Mouse (Mus musculus) limb, embryonic 11.5 days (tissue): ENCODE results near the gene Psma6. TPM values are rescaled to one million over a fixed set of nuclear protein-coding genes. Genes with fewer than 3 reads are reported as not detected.

Experiments
- ATAC-seq: fragments of 200-750 bp; cut with Nextera tagmentation; 2 replicates; pipeline ENCODE4 v1.8.0; 2017; ENCODE audit warnings: low read depth; ENCODE audit not compliant: insufficient number of reproducible peaks, low FRiP score, low TSS enrichment
- DNase-seq: peaks from one replicate; pipeline ENCODE4 v3.0.0-alpha.2; 2015; ENCODE audit warnings: low spot score
- H3K27ac ChIP-seq: fragments of 300-500 bp; sonication (generic); replicated peaks from 2 replicates; pipeline ENCODE4 v1.5.1; 2014; ENCODE audit warnings: low read depth, mild to moderate bottlenecking, low read length
- H3K27me3 ChIP-seq: fragments of 300-500 bp; sonication (generic); 2 replicates; pipeline ENCODE4 v1.6.1; 2014; ENCODE audit warnings: mild to moderate bottlenecking, low read length, mixed read lengths; ENCODE audit not compliant: control insufficient read depth, insufficient read depth
- H3K36me3 ChIP-seq: fragments of 300-500 bp; sonication (generic); 2 replicates; pipeline ENCODE4 v1.6.1; 2014; ENCODE audit warnings: mild to moderate bottlenecking, low read length, moderate library complexity, mixed read lengths; ENCODE audit not compliant: control insufficient read depth, insufficient read depth
- H3K4me1 ChIP-seq: fragments of 300-500 bp; sonication (generic); 2 replicates; pipeline ENCODE4 v1.6.1; 2014; ENCODE audit warnings: low read length, mixed read lengths; ENCODE audit not compliant: control insufficient read depth, insufficient read depth
- H3K4me2 ChIP-seq: fragments of 300-500 bp; sonication (generic); 2 replicates; pipeline ENCODE4 v1.6.1; 2014; ENCODE audit warnings: low read depth, mild to moderate bottlenecking, moderate library complexity; ENCODE audit not compliant: severe bottlenecking
- H3K4me3 ChIP-seq: fragments of 300-500 bp; sonication (generic); 2 replicates; pipeline ENCODE4 v1.5.1; 2014; ENCODE audit warnings: low read depth, low read length
- H3K9ac ChIP-seq: fragments of 300-500 bp; sonication (generic); 2 replicates; pipeline ENCODE4 v1.6.1; 2014; ENCODE audit warnings: mild to moderate bottlenecking, low read length
- H3K9me3 ChIP-seq: fragments of 300-500 bp; sonication (generic); 2 replicates; pipeline ENCODE4 v1.6.1; 2016; ENCODE audit warnings: low read length; ENCODE audit not compliant: control insufficient read depth
- WGBS: fragments of 180-500 bp; shearing (Covaris S2); extraction: QIAGEN DNeasy Blood & Tissue Kit; methylation state at CpG from one replicate; pipeline ENCODE4 v1.1.7; 2014; 5-methylcytosine and 5-hydroxymethylcytosine counted together
- polyA plus RNA-seq: library from polyadenylated mRNA; unstranded; fragments of >200 nt; fragmentation: Nextera tagmentation; extraction: Ambion mirVana; gene quantifications from 2 replicates; pipeline ENCODE4 v1.2.1, GENCODE M21; 2014

The Psma6 gene
- polyA plus RNA-seq, 1 experiment from 2014 or later = 499 TPM

GRCm38 (mm10) chr12:55365083-55365482, 18.9 kb upstream of the Psma6 start:
- WGBS = 93% methylated on average over 2 of the region's 2 CpGs
- Histone ChIP-seq H3K9ac (no peak overlapping the region), H3K4me3 (no peak overlapping the region), H3K4me1 (no peaks in the 10 kb centered on the region), H3K27ac (no peak overlapping the region), H3K9me3 (no peaks in the 10 kb centered on the region), H3K27me3 (no peaks in the 10 kb centered on the region), H3K4me2 (no peak overlapping the region), H3K36me3 (no peaks in the 10 kb centered on the region; the same call in 1 of the 2 replicates)
- DNase-seq (no peak), ATAC-seq (no peak)

GRCm38 (mm10) chr12:55372424-55373055, 11.5 kb upstream of the Psma6 start:
- WGBS = 91% methylated on average over 3 of the region's 3 CpGs
- Histone ChIP-seq H3K4me1 (no peaks in the 10 kb centered on the region), H3K27ac (no peak overlapping the region), H3K36me3 (no peaks in the 10 kb centered on the region), H3K9ac (no peak overlapping the region), H3K9me3 (no peaks in the 10 kb centered on the region), H3K4me3 (no peak overlapping the region), H3K27me3 (no peaks in the 10 kb centered on the region), H3K4me2 (no peak overlapping the region)
- DNase-seq (no peak), ATAC-seq (no peak)

- DNase-seq = no peak
- no peak overlapping the region for H3K9ac ChIP-seq
- 88% methylated on average over 16 of the region's 16 CpGs for WGBS
These were observed 6.9 kb upstream of the Psma6 start for GRCm38 (mm10) chr12:55376956-55377609.

GRCm38 (mm10) chr12:55377610-55377980, 6.4 kb upstream of the Psma6 start:
- H3K27ac ChIP-seq = no peak overlapping the region
- no peak for DNase-seq

More at GRCm38 (mm10) chr12:55376956-55377609, 6.9 kb upstream of the Psma6 start:
- Histone ChIP-seq H3K4me2 (no peak overlapping the region), H3K27ac (no peak overlapping the region), H3K27me3 (no peaks in the 10 kb centered on the region), H3K4me3 (no peak overlapping the region), H3K36me3 (no peaks in the 10 kb centered on the region), H3K4me1 (no peaks in the 10 kb centered on the region), H3K9me3 (no peaks in the 10 kb centered on the region)
- no peak for ATAC-seq

GRCm38 (mm10) chr12:55384826-55385225, 804 bp downstream of the Psma6 start:
- no peak for ATAC-seq
- Histone ChIP-seq H3K4me2 (no peak overlapping the region), H3K4me3 (no peak overlapping the region), H3K36me3 (no peaks in the 10 kb centered on the region), H3K27me3 (no peaks in the 10 kb centered on the region), H3K9ac (no peak overlapping the region), H3K4me1 (no peaks in the 10 kb centered on the region), H3K9me3 (no peaks in the 10 kb centered on the region), H3K27ac (no peak overlapping the region)
- WGBS = 82% methylated on average over 3 of the region's 3 CpGs
- no peak for DNase-seq

More at GRCm38 (mm10) chr12:55377610-55377980, 6.4 kb upstream of the Psma6 start:
- Histone ChIP-seq H3K4me3 (no peak overlapping the region), H3K36me3 (no peaks in the 10 kb centered on the region), H3K4me2 (no peak overlapping the region), H3K27me3 (no peaks in the 10 kb centered on the region), H3K4me1 (no peaks in the 10 kb centered on the region), H3K9ac (no peak overlapping the region), H3K9me3 (no peaks in the 10 kb centered on the region)
- no peak for ATAC-seq
- WGBS = 71% methylated on average over 6 of the region's 6 CpGs

GRCm38 (mm10) chr12:55385931-55386330, 1.9 kb downstream of the Psma6 start:
- Histone ChIP-seq H3K4me2 (no peak overlapping the region), H3K9ac (no peak overlapping the region), H3K4me1 (no peaks in the 10 kb centered on the region), H3K4me3 (no peak overlapping the region), H3K9me3 (no peaks in the 10 kb centered on the region), H3K27ac (no peak overlapping the region), H3K36me3 (no peaks in the 10 kb centered on the region), H3K27me3 (no peaks in the 10 kb centered on the region)
- 79% methylated on average over 6 of the region's 6 CpGs for WGBS
- ATAC-seq (no peak), DNase-seq (no peak)

GRCm38 (mm10) chr12:55386456-55386855, 2.4 kb downstream of the Psma6 start:
- no peak for ATAC-seq
- WGBS = 75% methylated on average over 9 of the region's 9 CpGs
- H3K27me3 ChIP-seq = no peaks in the 10 kb centered on the region
- no peaks in the 10 kb centered on the region for H3K4me1 ChIP-seq
- no peaks in the 10 kb centered on the region for H3K9me3 ChIP-seq
- H3K27ac ChIP-seq = no peak overlapping the region
- no peak overlapping the region for H3K4me2 ChIP-seq
- no peaks in the 10 kb centered on the region for H3K36me3 ChIP-seq
- no peak overlapping the region for H3K9ac ChIP-seq
- DNase-seq = no peak
- H3K4me3 ChIP-seq = no peak overlapping the region

GRCm38 (mm10) chr12:55387083-55387787, 3.2 kb downstream of the Psma6 start:
- Histone ChIP-seq H3K4me1 (no peaks in the 10 kb centered on the region), H3K9me3 (no peaks in the 10 kb centered on the region), H3K9ac (no peak overlapping the region), H3K36me3 (no peaks in the 10 kb centered on the region), H3K4me3 (no peak overlapping the region), H3K27me3 (no peaks in the 10 kb centered on the region), H3K27ac (no peak overlapping the region), H3K4me2 (no peak overlapping the region)
- 82% methylated on average over 7 of the region's 7 CpGs for WGBS
- DNase-seq (no peak), ATAC-seq (no peak)
